ENCODE assay signal across 10 mouse cellular contexts in genomic region chr13:98944620-98945081, GRCm38 (mm10). TPM values are rescaled to one million over a fixed set of nuclear protein-coding genes. Genes with fewer than 3 reads are reported as not detected.
DNase-seq lines count a peak whose midpoint lies in the region; ATAC-seq and TF ChIP-seq lines count a peak whose summit lies in the region.
"Had no signal": no experiment of that assay in that cellular context is flagged by ENCODE, and none has a peak within 500 bp of the region (broad histone marks: within the 10 kb centered on the region; RNA-seq: fewer than 3 reads in every experiment).

No protein-coding gene starts in this region.

- intact Hi-C loops in left cerebral cortex, adult 2 months (cut with DNase I): no loop called here

- no peak overlapping the region for H3K4me2 ChIP-seq in heart, embryonic 15.5 days
- peak overlapping the region; percentile 56 for H3K4me2 ChIP-seq in liver, embryonic 16.5 days (ENCODE audit: low read depth, low read length)
- no peak overlapping the region for H3K4me2 ChIP-seq in hindbrain, embryonic 11.5 days (replicated peaks; ENCODE audit: low read depth, low read length)

- H3K27me3 ChIP-seq in heart, embryonic 15.5 days: no peaks in the 10 kb centered on the region
- H3K27me3 ChIP-seq in liver, embryonic 16.5 days (ENCODE audit: control insufficient read depth, insufficient read depth, low read depth, low read length): no peaks in the 10 kb centered on the region
- H3K27me3 ChIP-seq in splenic B cell, adult 2 months (ENCODE audit: control insufficient read depth, insufficient read depth, low read length, poor library complexity, severe bottlenecking): no peaks in the 10 kb centered on the region
- H3K27me3 ChIP-seq in hindbrain, embryonic 11.5 days (ENCODE audit: control insufficient read depth, insufficient read depth, low read length): no peaks in the 10 kb centered on the region
- H3K27me3 ChIP-seq in embryonic facial prominence, embryonic 10.5 days (replicated peaks; ENCODE audit: low read depth, poor library complexity, severe bottlenecking): no peaks in the 10 kb centered on the region

- TF ChIP-seq CTCF in left cerebral cortex, adult 2 months (IDR thresholded peaks at IDR 0.05): no peak

- H3K27ac ChIP-seq in left cerebral cortex, adult 2 months: no peak overlapping the region; the same call in 1 of the 2 replicates
- H3K27ac ChIP-seq in heart, embryonic 15.5 days: no peak overlapping the region
- H3K27ac ChIP-seq in liver, embryonic 16.5 days (ENCODE audit: low read length): peak overlapping the region; percentile 28; the same call in 1 of the 2 replicates
- H3K27ac ChIP-seq in hindbrain, embryonic 11.5 days (ENCODE audit: low read depth, low read length): no peak overlapping the region
- H3K27ac ChIP-seq in embryonic facial prominence, embryonic 10.5 days (replicated peaks): no peak overlapping the region

- H3K9ac ChIP-seq in heart, embryonic 15.5 days: no peak overlapping the region
- H3K9ac ChIP-seq in liver, embryonic 16.5 days (ENCODE audit: low read depth, low read length): peak overlapping the region; percentile 19
- no peak overlapping the region for H3K9ac ChIP-seq in hindbrain, embryonic 11.5 days (ENCODE audit: low read depth, low read length)

- no peak for DNase-seq in left cerebral cortex, adult 2 months (ENCODE audit: extremely low spot score in 1 of 2, low spot score in 2 of 2)
- no peak for DNase-seq in left cerebral cortex, adult 18-20 months (ENCODE audit: low spot score in 2 of 2)
- DNase-seq in splenic B cell, adult 2 months (ENCODE audit: low read depth, low spot score): peak; percentile 71
- no peak for DNase-seq in hindbrain, embryonic 11.5 days (ENCODE audit: low spot score)
- no peak for DNase-seq in embryonic facial prominence, embryonic 10.5 days (ENCODE audit: low spot score)
- no peak for DNase-seq in neural tube, embryonic 10.5 days (ENCODE audit: extremely low spot score, low spot score)

- WGBS in heart, embryonic 15.5 days: 61% methylated on average over 7 of the region's 7 CpGs
- 10% methylated on average over 7 of the region's 7 CpGs for WGBS in liver, embryonic 16.5 days (ENCODE audit: insufficient replicate concordance)
- 87% methylated on average over 7 of the region's 7 CpGs for WGBS in hindbrain, embryonic 11.5 days
- 80% methylated on average over 7 of the region's 7 CpGs for WGBS in embryonic facial prominence, embryonic 10.5 days

- H3K4me3 ChIP-seq in left cerebral cortex, adult 2 months: peak overlapping the region; percentile 24
- 0 out of 2 replicates have a peak overlapping the region, but pooled peaks have one; percentile 11 for H3K4me3 ChIP-seq in heart, embryonic 15.5 days
- H3K4me3 ChIP-seq in liver, embryonic 16.5 days (ENCODE audit: low read depth, low read length): peak overlapping the region; percentile 50
- no peak overlapping the region for H3K4me3 ChIP-seq in hindbrain, embryonic 11.5 days (ENCODE audit: low read depth, low read length)
- H3K4me3 ChIP-seq in embryonic facial prominence, embryonic 10.5 days: no peak overlapping the region

- no peak for ATAC-seq in heart, embryonic 15.5 days (replicated peaks; ENCODE audit: insufficient number of reproducible peaks, insufficient read depth, low FRiP score, low read depth)
- ATAC-seq in liver, embryonic 16.5 days (ENCODE audit: low read depth): peak; percentile 60; the same call in 1 of the 2 replicates
- no peak for ATAC-seq in hindbrain, embryonic 11.5 days (ENCODE audit: low FRiP score)

- H3K9me3 ChIP-seq in heart, embryonic 15.5 days (replicated peaks): no peaks in the 10 kb centered on the region
- H3K9me3 ChIP-seq in liver, embryonic 16.5 days (replicated peaks; ENCODE audit: control insufficient read depth, low read length): no peaks in the 10 kb centered on the region
- H3K9me3 ChIP-seq in hindbrain, embryonic 11.5 days (ENCODE audit: control insufficient read depth, low read length): no peaks in the 10 kb centered on the region
- H3K9me3 ChIP-seq in embryonic facial prominence, embryonic 10.5 days: no peaks in the 10 kb centered on the region

- H3K4me1 ChIP-seq in heart, embryonic 15.5 days (replicated peaks): no peaks in the 10 kb centered on the region
- peaks cover 6% of the 10 kb centered on the region for H3K4me1 ChIP-seq in liver, embryonic 16.5 days (ENCODE audit: control insufficient read depth, low read depth, low read length)
- no peaks in the 10 kb centered on the region for H3K4me1 ChIP-seq in hindbrain, embryonic 11.5 days (replicated peaks; ENCODE audit: control insufficient read depth, insufficient read depth, low read length)
- H3K4me1 ChIP-seq in embryonic facial prominence, embryonic 10.5 days: peaks cover 9% of the 10 kb centered on the region

- no peaks in the 10 kb centered on the region for H3K36me3 ChIP-seq in heart, embryonic 15.5 days
- H3K36me3 ChIP-seq in liver, embryonic 16.5 days (ENCODE audit: control insufficient read depth, insufficient read depth): no peaks in the 10 kb centered on the region
- no peaks in the 10 kb centered on the region for H3K36me3 ChIP-seq in splenic B cell, adult 2 months (ENCODE audit: control insufficient read depth, insufficient read depth, low read length, poor library complexity, severe bottlenecking)
- H3K36me3 ChIP-seq in hindbrain, embryonic 11.5 days (ENCODE audit: control insufficient read depth, insufficient read depth, low read length): no peaks in the 10 kb centered on the region
- no peaks in the 10 kb centered on the region for H3K36me3 ChIP-seq in embryonic facial prominence, embryonic 10.5 days (replicated peaks)

RNA-seq across cellular contexts. Expression of gene Tnpo1, which starts 18.5 kb away (rescaled TPM):
- 10 to 100 TPM; 66.9 to 67.5 TPM for total RNA-seq in left cerebral cortex, adult 2 months (2021)
- total RNA-seq in left cerebral cortex, adult 18-20 months (2021): 10 to 100 TPM; 63.1 to 65.1 TPM
- polyA plus RNA-seq in heart, embryonic 15.5 days (2015; fragmentation: Nextera tagmentation; extraction: Ambion mirVana): 36.4 and 43.4 TPM in 2 replicates
- 18.1 and 20.9 TPM in 2 replicates for polyA plus RNA-seq in liver, embryonic 16.5 days (2015; fragmentation: Nextera tagmentation; extraction: Ambion mirVana)
- polyA plus RNA-seq in hindbrain, embryonic 11.5 days (2014; fragmentation: Nextera tagmentation; extraction: Ambion mirVana): 66.9 and 124 TPM in 2 replicates
- polyA plus RNA-seq in embryonic facial prominence, embryonic 10.5 days (2016; fragmentation: Nextera tagmentation; extraction: Ambion mirVana): 78.0 and 79.7 TPM in 2 replicates

RNA-seq across cellular contexts. Expression of gene 1700024P04Rik, which starts 39.7 kb away (rescaled TPM):
- total RNA-seq in left cerebral cortex, adult 2 months (2021): not detected
- total RNA-seq in left cerebral cortex, adult 18-20 months (2021): not detected
- polyA plus RNA-seq in heart, embryonic 15.5 days (2015; fragmentation: Nextera tagmentation; extraction: Ambion mirVana): not detected in 2 replicates
- polyA plus RNA-seq in liver, embryonic 16.5 days (2015; fragmentation: Nextera tagmentation; extraction: Ambion mirVana): not detected in 2 replicates
- polyA plus RNA-seq in hindbrain, embryonic 11.5 days (2014; fragmentation: Nextera tagmentation; extraction: Ambion mirVana): not detected in 2 replicates
- not detected in 2 replicates for polyA plus RNA-seq in embryonic facial prominence, embryonic 10.5 days (2016; fragmentation: Nextera tagmentation; extraction: Ambion mirVana)
- total RNA-seq: left cerebral cortex, postnatal 25 days had no signal
- polyA plus RNA-seq: stomach, embryonic 14.5 days had no signal

Comparison
In these comparisons a context has a peak if more than half of its experiments do, and no peak if none do; other contexts are left out.
1. H3K4me3 ChIP-seq: peak in left cerebral cortex, adult 2 months (single experiment), heart, embryonic 15.5 days (single experiment) and liver, embryonic 16.5 days (single experiment); none in hindbrain, embryonic 11.5 days (single experiment) and embryonic facial prominence, embryonic 10.5 days (single experiment).